Mouse (Mus musculus) left cerebral cortex, postnatal 14 days (tissue): ENCODE measurements at regions not wholly inside any gene's neighbourhood (a gene's known extent, or its start where the extent isn't known, plus 50 kb on each side); places are given as distances from the start of the nearest gene placed in this dataset.

Source experiments
- DNase-seq, 2 experiments: peaks; one replicate each; pipeline ENCODE4 v3.0.0; 2021 to 2022; ENCODE audit warnings: low spot score in 2 of 2, mixed read lengths in 1 of 2
- intact Hi-C: fragments of 180-260 bp; cut with DNase I; formaldehyde crosslinking; loops from one replicate; pipeline ENCODE4 v1.15.1; 2025

DNA sequence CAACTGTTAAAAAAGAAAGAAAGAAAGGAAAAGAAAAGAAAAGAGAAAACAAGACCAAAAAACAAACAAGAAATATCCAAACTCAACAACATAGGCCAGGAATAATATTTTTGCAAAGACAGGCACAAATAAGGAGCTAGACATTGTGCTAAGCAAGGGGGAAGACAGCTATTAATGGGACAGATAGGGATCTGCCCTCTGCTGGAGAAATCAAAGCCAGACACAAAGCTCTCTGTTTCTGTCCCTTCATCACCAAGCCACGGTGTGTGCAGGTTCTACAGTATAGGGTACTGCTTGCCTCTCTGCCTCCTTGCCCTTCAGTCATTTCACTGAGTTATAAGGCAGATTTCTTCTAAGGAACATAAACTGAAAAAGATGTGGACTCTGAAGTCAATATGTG lies 57.8 kb upstream of the Chchd3 start:
- DNase-seq = no peak
- intact Hi-C loops = no loop called here

DNA sequence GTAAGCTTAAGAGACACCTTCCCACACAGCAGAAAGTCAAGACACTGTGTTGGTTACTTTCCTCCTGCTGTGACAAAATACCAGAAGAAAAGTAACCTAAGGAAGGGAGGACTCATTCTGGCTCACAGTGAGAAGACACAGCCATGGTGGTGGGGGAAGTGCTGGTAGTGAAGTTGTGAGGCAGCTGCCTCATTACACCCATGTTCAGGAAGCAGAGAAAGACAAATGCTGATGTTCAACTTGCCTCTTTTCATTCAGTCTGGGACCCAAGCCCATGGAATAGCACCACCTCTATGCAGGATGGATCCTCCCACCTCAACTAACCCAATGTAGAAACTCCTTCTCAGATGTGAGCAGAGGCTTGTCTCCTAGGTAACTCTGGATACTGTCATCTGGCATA lies 60.5 kb upstream of the Chchd3 start:
- intact Hi-C loops = no loop called here
- peak; percentile 4 to 27 for DNase-seq

GRCm38 (mm10) chr6:33126574-33126973 lies 66.5 kb upstream of the Chchd3 start:
- peak; percentile 50 to 61 for DNase-seq
- intact Hi-C loops = no loop called here

DNA sequence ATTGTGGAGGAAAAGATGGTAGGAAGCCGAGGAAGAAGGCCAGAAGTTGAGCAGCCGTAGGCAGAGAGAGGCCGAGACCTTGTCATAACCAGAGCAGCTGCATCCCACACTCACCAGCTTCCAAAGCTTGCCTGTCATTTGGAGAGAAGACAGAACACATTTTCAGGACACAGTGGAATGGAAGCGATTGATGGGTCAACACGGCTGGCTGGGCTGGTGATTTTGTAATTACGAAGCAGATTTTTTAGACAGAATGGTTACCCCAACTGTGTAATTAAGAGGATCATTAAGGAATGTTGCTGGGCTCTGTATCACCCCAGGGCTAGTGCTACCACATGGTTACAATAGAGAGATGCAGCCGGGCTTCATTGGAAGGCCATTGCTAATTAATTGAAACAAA lies 76.8 kb upstream of the Chchd3 start:
- no peak for DNase-seq
- intact Hi-C loops = no loop called here

DNA sequence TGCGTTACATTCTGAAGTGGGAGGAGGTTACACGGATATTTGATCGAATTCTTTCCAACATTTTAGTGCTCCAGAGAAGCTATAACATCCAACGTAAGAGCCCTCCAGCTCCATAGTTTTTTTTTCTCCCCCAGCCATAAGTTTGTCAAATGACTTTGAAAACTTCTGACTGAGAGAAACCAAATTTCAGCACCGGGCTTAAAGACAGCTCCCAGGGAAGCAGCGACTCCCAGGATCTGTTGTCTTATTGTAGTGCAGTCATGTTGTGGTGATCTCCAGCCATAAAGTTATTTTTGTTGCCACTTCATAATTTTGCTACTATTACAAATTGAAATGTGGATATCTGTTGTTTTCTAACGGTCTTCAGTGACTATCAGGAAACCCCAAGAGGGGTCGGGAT lies 77.8 kb upstream of the Chchd3 start:
- no peak for DNase-seq
- intact Hi-C loops = no loop called here

DNA sequence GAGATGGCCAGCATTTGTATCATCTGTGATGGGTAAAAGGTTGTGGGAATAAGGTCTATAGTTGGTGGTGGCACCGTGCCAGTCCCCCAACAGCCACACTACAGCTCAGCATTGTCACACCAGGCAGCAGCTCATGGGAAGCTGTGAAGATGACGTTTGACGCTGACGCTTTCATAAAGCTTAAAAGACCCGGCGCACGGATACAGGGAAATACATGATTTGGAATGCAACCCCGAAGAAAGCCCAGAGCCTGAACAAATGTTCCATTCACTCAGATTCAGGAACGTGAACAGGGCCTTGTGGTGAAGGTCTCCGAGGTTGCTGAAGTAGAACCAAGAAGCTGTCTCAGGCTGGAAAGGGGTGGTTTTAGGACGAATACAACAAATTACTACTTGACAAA lies 82.4 kb upstream of the Exoc4 start:
- intact Hi-C loops = no loop called here
- peak in 1 of 2 experiments; percentile 8 for DNase-seq

DNA sequence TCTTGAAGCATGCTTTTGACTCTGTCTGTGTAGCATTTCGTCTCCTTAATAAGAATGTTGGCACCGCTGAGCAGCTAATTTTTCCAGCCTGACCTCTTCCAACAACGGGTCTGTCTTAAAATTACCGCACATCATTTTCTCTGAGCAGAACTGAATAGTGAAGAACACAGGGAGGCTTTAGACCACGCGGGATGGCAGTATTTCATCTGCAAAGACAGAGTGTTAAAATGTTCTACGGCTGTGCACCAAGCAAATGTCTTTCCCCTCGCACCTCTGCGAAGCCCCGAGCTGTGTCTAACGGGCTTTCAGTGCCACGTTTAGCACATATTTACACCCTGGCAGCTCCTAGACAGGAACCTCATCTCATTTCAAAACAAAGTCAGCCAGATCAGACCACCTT lies 75.3 kb upstream of the Exoc4 start:
- intact Hi-C loops = no loop called here
- DNase-seq = no peak

DNA sequence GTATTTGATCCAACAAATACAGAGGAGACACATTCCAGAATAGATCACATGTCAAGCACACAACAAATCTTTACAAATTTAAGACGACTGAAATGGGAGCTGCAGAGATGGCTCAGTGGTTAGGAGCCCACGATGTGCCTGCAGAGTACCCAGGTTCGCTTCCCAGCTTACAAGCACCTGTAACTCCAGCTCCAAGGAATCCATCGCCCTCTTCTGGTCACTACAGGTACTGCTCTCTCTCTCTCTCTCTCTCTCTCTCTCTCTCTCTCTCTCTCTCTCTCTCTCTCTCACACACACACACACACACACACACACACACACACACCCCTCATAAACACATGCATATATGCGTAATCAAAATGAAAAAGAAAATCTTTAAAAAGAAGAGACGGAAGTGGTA lies 74.3 kb upstream of the Exoc4 start:
- DNase-seq = no peak
- intact Hi-C loops = no loop called here

GRCm38 (mm10) chr6:33189521-33190246 lies 59.2 kb upstream of the Exoc4 start:
- intact Hi-C loops = no loop called here
- DNase-seq = no peak

DNA sequence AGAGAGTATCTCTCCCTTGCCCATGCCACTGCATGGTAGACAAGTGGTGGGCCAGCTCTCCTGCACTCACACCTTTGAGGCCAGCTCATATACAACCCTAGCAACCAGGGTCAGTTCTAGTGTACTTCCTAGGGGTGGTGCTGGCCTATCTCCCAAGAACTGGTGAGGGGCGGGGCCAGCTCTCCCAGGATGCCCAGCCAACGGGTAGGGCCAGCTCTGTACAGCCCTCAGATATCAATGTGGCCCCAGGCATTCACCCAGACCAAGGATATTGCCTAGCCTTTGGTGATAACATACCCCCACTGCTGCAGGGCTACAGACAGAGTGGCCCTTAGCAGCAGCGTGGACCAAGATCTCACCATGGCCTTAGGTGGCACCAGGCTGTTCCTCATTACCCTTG lies 55.1 kb upstream of the Exoc4 start:
- intact Hi-C loops = no loop called here

More for the DNA sequence above, 55.1 kb upstream of the Exoc4 start:
- no peak for DNase-seq
